Mouse (Mus musculus): Measurements from ENCODE around the gene Olfr456. TPM values are rescaled to one million over a fixed set of nuclear protein-coding genes. Genes with fewer than 3 reads are reported as not detected.
"Not testable (repeated sequence)": the region's sequence is repeated elsewhere in the genome, so short reads cannot be mapped to it uniquely, and the experiment has no call there.

Olfr456 gene
- not detected in 2 replicates for polyA plus RNA-seq (2016; fragmentation: Nextera tagmentation; extraction: Ambion mirVana)

GRCm38 (mm10) chr6:42487114-42487513 lies at the start of gene Olfr456:
Gene Olfr456 (minus strand): TSS chr6:42487214.
- Histone ChIP-seq H3K9me3 (no peaks in the 10 kb centered on the region), H3K4me3 (no peak within 1 kb of the TSS)
- 89% methylated on average over 1 of the region's 1 CpGs for WGBS

GRCm38 (mm10) chr6:42513461-42513860 lies 26.4 kb upstream of the Olfr456 start:
- H3K27ac ChIP-seq (replicated peaks): no peak overlapping the region
- 85% methylated on average over 1 of the region's 1 CpGs for WGBS
- DNase-seq (ENCODE audit: low spot score): no peak
- no peaks in the 10 kb centered on the region for H3K36me3 ChIP-seq (replicated peaks)
- H3K4me1 ChIP-seq: no peaks in the 10 kb centered on the region
- H3K27me3 ChIP-seq (replicated peaks; ENCODE audit: low read depth, poor library complexity, severe bottlenecking): no peaks in the 10 kb centered on the region
- no peak overlapping the region for H3K4me3 ChIP-seq
- no peaks in the 10 kb centered on the region for H3K9me3 ChIP-seq

More at GRCm38 (mm10) chr6:42487114-42487513, at the start of gene Olfr456:
- no peak for DNase-seq (ENCODE audit: low spot score)
- Histone ChIP-seq H3K27ac (replicated peaks) (no peak within 1 kb of the TSS), H3K4me1 (no peaks in the 10 kb centered on the region), H3K36me3 (replicated peaks) (no peaks in the 10 kb centered on the region), H3K27me3 (replicated peaks; ENCODE audit: low read depth, poor library complexity, severe bottlenecking) (no peaks in the 10 kb centered on the region)

- Histone ChIP-seq H3K27ac (replicated peaks) (no peak overlapping the region), H3K9me3 (no peaks in the 10 kb centered on the region), H3K36me3 (replicated peaks) (no peaks in the 10 kb centered on the region), H3K4me3 (no peak overlapping the region), H3K27me3 (replicated peaks; ENCODE audit: low read depth, poor library complexity, severe bottlenecking) (no peaks in the 10 kb centered on the region), H3K4me1 (no peaks in the 10 kb centered on the region)
- DNase-seq (ENCODE audit: low spot score): no peak
Measured at GRCm38 (mm10) chr6:42509311-42509710, 22.3 kb upstream of the Olfr456 start.

- no peaks in the 10 kb centered on the region for H3K9me3 ChIP-seq
- H3K27ac ChIP-seq (replicated peaks): no peak overlapping the region
- no peak for DNase-seq (ENCODE audit: low spot score)
- no peaks in the 10 kb centered on the region for H3K4me1 ChIP-seq
- no peaks in the 10 kb centered on the region for H3K36me3 ChIP-seq (replicated peaks)
- no peak overlapping the region for H3K4me3 ChIP-seq
- H3K27me3 ChIP-seq (replicated peaks; ENCODE audit: low read depth, poor library complexity, severe bottlenecking): no peaks in the 10 kb centered on the region
- 92% methylated on average over 2 of the region's 2 CpGs for WGBS
Measured at GRCm38 (mm10) chr6:42503478-42503877, 16.5 kb upstream of the Olfr456 start.

- Histone ChIP-seq H3K36me3 (replicated peaks) (no peaks in the 10 kb centered on the region), H3K4me1 (no peaks in the 10 kb centered on the region), H3K4me3 (no peak overlapping the region), H3K27me3 (replicated peaks; ENCODE audit: low read depth, poor library complexity, severe bottlenecking) (no peaks in the 10 kb centered on the region), H3K9me3 (no peaks in the 10 kb centered on the region), H3K27ac (replicated peaks) (no peak overlapping the region)
- WGBS: 83% methylated on average over 1 of the region's 1 CpGs
- DNase-seq (ENCODE audit: low spot score): no peak
Measured at GRCm38 (mm10) chr6:42489731-42490130, 2.7 kb upstream of the Olfr456 start.

- no peaks in the 10 kb centered on the region for H3K9me3 ChIP-seq
- no peaks in the 10 kb centered on the region for H3K4me1 ChIP-seq
- H3K27ac ChIP-seq (replicated peaks): no peak overlapping the region
- DNase-seq (ENCODE audit: low spot score): no peak
- no peak overlapping the region for H3K4me3 ChIP-seq
- H3K36me3 ChIP-seq (replicated peaks): no peaks in the 10 kb centered on the region
- no peaks in the 10 kb centered on the region for H3K27me3 ChIP-seq (replicated peaks; ENCODE audit: low read depth, poor library complexity, severe bottlenecking)
Measured at GRCm38 (mm10) chr6:42484633-42485032, 2.4 kb downstream of the Olfr456 start.

GRCm38 (mm10) chr6:42476235-42476634 lies 10.8 kb downstream of the Olfr456 start, which contains the start of gene Olfr457:
Gene Olfr457 (minus strand): TSS chr6:42476335.
- no peaks in the 10 kb centered on the region for H3K4me1 ChIP-seq
- no peak within 1 kb of the TSS for H3K27ac ChIP-seq (replicated peaks)
- DNase-seq (ENCODE audit: low spot score): no peak
- no peak within 1 kb of the TSS for H3K4me3 ChIP-seq
- H3K36me3 ChIP-seq (replicated peaks): no peaks in the 10 kb centered on the region
- no peaks in the 10 kb centered on the region for H3K9me3 ChIP-seq
- no peaks in the 10 kb centered on the region for H3K27me3 ChIP-seq (replicated peaks; ENCODE audit: low read depth, poor library complexity, severe bottlenecking)
- 80% methylated on average over 1 of the region's 1 CpGs for WGBS

- 94% methylated on average over 4 of the region's 4 CpGs for WGBS
Measured at GRCm38 (mm10) chr6:42471298-42471697, 15.7 kb downstream of the Olfr456 start.

GRCm38 (mm10) chr6:42470542-42470941 lies 16.5 kb downstream of the Olfr456 start:
- no peak for DNase-seq (ENCODE audit: low spot score)
- 92% methylated on average over 4 of the region's 4 CpGs for WGBS
- Histone ChIP-seq H3K27me3 (replicated peaks; ENCODE audit: low read depth, poor library complexity, severe bottlenecking) (no peaks in the 10 kb centered on the region), H3K27ac (replicated peaks) (no peak overlapping the region), H3K4me3 (no peak overlapping the region), H3K9me3 (no peaks in the 10 kb centered on the region), H3K36me3 (replicated peaks) (no peaks in the 10 kb centered on the region), H3K4me1 (no peaks in the 10 kb centered on the region)

More at GRCm38 (mm10) chr6:42471298-42471697, 15.7 kb downstream of the Olfr456 start:
- not testable (repeated sequence) for H3K36me3 ChIP-seq (replicated peaks); H3K27ac ChIP-seq (replicated peaks); H3K4me1 ChIP-seq; DNase-seq (ENCODE audit: low spot score); H3K4me3 ChIP-seq; H3K27me3 ChIP-seq (replicated peaks; ENCODE audit: low read depth, poor library complexity, severe bottlenecking); H3K9me3 ChIP-seq

GRCm38 (mm10) chr6:42465096-42465495 lies 21.9 kb downstream of the Olfr456 start, which contains the start of gene Olfr458:
Gene Olfr458 (minus strand): TSS chr6:42465196.
- WGBS: 90% methylated on average over 1 of the region's 1 CpGs
- no peak within 1 kb of the TSS for H3K4me3 ChIP-seq
- no peaks in the 10 kb centered on the region for H3K4me1 ChIP-seq
- no peaks in the 10 kb centered on the region for H3K27me3 ChIP-seq (replicated peaks; ENCODE audit: low read depth, poor library complexity, severe bottlenecking)
- H3K36me3 ChIP-seq (replicated peaks): no peaks in the 10 kb centered on the region
- DNase-seq (ENCODE audit: low spot score): no peak
- H3K27ac ChIP-seq (replicated peaks): no peak within 1 kb of the TSS
- H3K9me3 ChIP-seq: no peaks in the 10 kb centered on the region

- Histone ChIP-seq H3K27ac (replicated peaks) (no peak overlapping the region), H3K4me3 (no peak overlapping the region), H3K4me1 (no peaks in the 10 kb centered on the region), H3K27me3 (replicated peaks; ENCODE audit: low read depth, poor library complexity, severe bottlenecking) (no peaks in the 10 kb centered on the region), H3K36me3 (replicated peaks) (no peaks in the 10 kb centered on the region), H3K9me3 (no peaks in the 10 kb centered on the region)
- WGBS: 88% methylated on average over 2 of the region's 2 CpGs
- DNase-seq (ENCODE audit: low spot score): no peak
Measured at GRCm38 (mm10) chr6:42447381-42447780, 39.6 kb downstream of the Olfr456 start.

- Histone ChIP-seq H3K27ac (replicated peaks) (no peak overlapping the region), H3K4me3 (no peak overlapping the region), H3K36me3 (replicated peaks) (no peaks in the 10 kb centered on the region), H3K4me1 (no peaks in the 10 kb centered on the region), H3K27me3 (replicated peaks; ENCODE audit: low read depth, poor library complexity, severe bottlenecking) (no peaks in the 10 kb centered on the region), H3K9me3 (no peaks in the 10 kb centered on the region)
- DNase-seq (ENCODE audit: low spot score): no peak
- WGBS: 81% methylated on average over 2 of the region's 2 CpGs
Measured at GRCm38 (mm10) chr6:42444491-42444890, 42.5 kb downstream of the Olfr456 start.

- H3K27ac ChIP-seq (replicated peaks): no peak overlapping the region
- 83% methylated on average over 2 of the region's 2 CpGs for WGBS
Measured at GRCm38 (mm10) chr6:42441395-42441794, 45.6 kb downstream of the Olfr456 start.

More at GRCm38 (mm10) chr6:42441395-42441794, 45.6 kb downstream of the Olfr456 start:
- DNase-seq (ENCODE audit: low spot score): no peak
- Histone ChIP-seq H3K4me1 (no peaks in the 10 kb centered on the region), H3K27me3 (replicated peaks; ENCODE audit: low read depth, poor library complexity, severe bottlenecking) (no peaks in the 10 kb centered on the region), H3K4me3 (no peak overlapping the region), H3K36me3 (replicated peaks) (no peaks in the 10 kb centered on the region), H3K9me3 (no peaks in the 10 kb centered on the region)
